Mouse (Mus musculus) heart, postnatal 25 days (tissue): ENCODE measurements around the gene Rngtt. TPM values are rescaled to one million over a fixed set of nuclear protein-coding genes. Genes with fewer than 3 reads are reported as not detected.

Source experiments
- DNase-seq: peaks from one replicate; pipeline ENCODE4 v3.0.0; 2022; ENCODE audit warnings: low spot score
- intact Hi-C: fragments of 180-260 bp; cut with DNase I; formaldehyde crosslinking; loops from one replicate; pipeline ENCODE4 v1.15.1; 2025
- total RNA-seq, 2 experiments: library from RNA; stranded (reverse); gene quantifications; 2 replicates each; pipeline ENCODE4 v1.2.3; 2021

The Rngtt gene
- total RNA-seq, 2 experiments from 2014 or later, result 10.4 to 10.6 TPM

- intact Hi-C loops, result no loop called here
- DNase-seq, result no peak
Observed at GRCm38 (mm10) chr4:33498160-33498874, 188.2 kb downstream of the Rngtt start.

GRCm38 (mm10) chr4:33506638-33507037, 196.5 kb downstream of the Rngtt start:
- intact Hi-C loops, result no loop called here
- no peak for DNase-seq

GRCm38 (mm10) chr4:33510544-33510943, 200.4 kb downstream of the Rngtt start:
- no peak for DNase-seq
- intact Hi-C loops, result no loop called here

DNA sequence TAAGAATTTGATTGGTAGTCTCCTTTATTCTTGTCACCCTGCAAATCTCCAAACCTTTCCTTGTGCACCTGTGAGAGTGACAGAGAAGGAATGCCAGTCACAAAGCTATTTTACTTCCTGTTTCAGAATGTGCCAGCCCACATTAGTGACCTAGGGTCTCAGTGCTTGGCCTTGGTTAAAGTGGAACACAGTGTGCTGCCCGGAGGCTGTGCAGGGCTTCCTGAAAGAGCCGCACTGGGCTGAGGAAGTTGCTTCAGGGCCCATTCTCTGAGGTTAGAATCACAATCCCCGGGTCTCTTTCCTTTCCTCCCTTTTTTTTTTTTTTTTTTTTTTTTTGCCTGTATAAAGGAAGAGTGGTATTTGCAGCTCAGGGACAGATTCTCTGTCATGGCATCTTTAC, 203.3 kb downstream of the Rngtt start:
- intact Hi-C loops, result no loop called here
- DNase-seq, result no peak

GRCm38 (mm10) chr4:33514108-33515000, 204.2 kb downstream of the Rngtt start:
- intact Hi-C loops, result no loop called here
- no peak for DNase-seq

- DNase-seq, result no peak
- intact Hi-C loops, result no loop called here
Observed at GRCm38 (mm10) chr4:33520196-33520595, 210.1 kb downstream of the Rngtt start.

GRCm38 (mm10) chr4:33520938-33521337, 210.8 kb downstream of the Rngtt start:
- no peak for DNase-seq
- intact Hi-C loops, result no loop called here

DNA sequence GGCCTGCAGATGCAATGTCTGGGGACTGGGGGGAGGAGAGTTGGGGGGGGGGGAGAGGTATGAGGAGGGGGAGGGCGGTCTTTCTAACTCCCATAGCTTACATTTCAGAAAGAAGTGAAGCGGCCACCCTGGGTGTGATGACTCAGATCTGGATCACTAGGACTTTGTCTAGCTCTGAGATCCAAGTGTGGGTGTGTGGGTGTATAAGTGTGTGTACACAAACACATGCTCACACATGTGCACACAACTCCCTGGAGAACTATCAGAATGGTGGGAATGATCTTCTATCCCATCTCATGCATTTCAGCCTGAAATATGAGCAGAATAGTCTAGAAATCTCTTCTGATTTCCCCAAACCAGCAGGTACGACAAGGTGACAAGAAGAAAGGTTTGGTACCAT, 213.7 kb downstream of the Rngtt start:
- intact Hi-C loops, result no loop called here
- DNase-seq, result no peak

DNA sequence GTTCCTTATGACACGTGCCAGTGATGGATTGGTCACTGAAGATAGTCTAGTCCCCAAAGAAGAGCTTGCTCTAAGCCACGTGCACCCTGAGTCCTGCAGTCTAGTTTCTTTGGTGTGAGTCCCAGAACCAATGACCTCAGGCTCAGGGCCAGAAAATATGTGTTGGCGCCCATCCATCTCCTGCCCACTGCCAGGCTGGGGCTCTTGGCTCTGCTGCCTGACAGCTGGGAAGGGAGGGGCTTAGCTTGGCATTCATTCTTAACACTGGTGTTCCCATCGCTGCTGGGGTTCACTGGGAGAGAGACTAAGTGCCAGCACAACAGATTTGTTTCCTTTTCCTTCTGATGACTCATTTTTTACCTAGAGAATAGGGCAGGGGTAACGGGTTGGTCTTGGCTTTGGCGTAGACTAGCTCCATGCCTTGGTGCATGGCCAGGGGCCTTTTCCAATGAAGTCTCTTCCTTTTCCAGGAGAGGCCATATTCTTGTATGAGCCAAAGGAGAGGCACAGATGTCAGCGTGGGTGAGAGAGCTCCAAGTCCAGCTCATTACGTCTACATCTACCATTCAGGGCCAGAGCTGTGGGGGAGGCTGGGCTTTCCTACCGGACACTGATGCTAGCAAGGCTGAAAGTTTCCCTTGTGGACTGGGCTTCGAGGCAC, 214.5 kb downstream of the Rngtt start:
- DNase-seq, result peak; percentile 23
- intact Hi-C loops, result no loop called here

- DNase-seq, result no peak
- intact Hi-C loops, result no loop called here
Observed at GRCm38 (mm10) chr4:33525272-33525671, 215.2 kb downstream of the Rngtt start.

- intact Hi-C loops, result no loop called here
Observed at GRCm38 (mm10) chr4:33526092-33526491, 216.0 kb downstream of the Rngtt start.

GRCm38 (mm10) chr4:33526675-33527074, 216.6 kb downstream of the Rngtt start:
- intact Hi-C loops, result no loop called here
- DNase-seq, result no peak

More at GRCm38 (mm10) chr4:33526092-33526491, 216.0 kb downstream of the Rngtt start:
- DNase-seq, result no peak

DNA sequence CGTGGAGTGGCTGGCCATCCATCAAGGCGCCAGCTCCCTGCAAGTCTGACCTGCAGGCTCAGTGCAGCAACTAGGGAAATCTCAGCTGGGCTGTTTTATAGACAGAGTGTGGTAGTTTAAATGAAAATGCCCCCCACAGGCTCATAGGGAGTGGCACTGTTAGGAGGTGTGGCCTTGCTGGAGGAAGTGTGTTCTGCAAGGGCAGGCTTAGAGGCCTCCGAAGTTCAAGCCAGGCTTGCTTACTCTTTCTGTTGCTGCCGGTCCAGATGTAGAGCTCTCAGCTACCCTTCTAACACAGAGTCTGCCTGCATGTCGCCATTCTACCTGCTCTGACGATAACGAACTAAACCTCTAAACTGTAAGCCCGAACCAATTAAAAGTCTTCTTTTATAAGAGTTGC, 222.5 kb downstream of the Rngtt start:
- intact Hi-C loops, result no loop called here
- DNase-seq, result no peak

DNA sequence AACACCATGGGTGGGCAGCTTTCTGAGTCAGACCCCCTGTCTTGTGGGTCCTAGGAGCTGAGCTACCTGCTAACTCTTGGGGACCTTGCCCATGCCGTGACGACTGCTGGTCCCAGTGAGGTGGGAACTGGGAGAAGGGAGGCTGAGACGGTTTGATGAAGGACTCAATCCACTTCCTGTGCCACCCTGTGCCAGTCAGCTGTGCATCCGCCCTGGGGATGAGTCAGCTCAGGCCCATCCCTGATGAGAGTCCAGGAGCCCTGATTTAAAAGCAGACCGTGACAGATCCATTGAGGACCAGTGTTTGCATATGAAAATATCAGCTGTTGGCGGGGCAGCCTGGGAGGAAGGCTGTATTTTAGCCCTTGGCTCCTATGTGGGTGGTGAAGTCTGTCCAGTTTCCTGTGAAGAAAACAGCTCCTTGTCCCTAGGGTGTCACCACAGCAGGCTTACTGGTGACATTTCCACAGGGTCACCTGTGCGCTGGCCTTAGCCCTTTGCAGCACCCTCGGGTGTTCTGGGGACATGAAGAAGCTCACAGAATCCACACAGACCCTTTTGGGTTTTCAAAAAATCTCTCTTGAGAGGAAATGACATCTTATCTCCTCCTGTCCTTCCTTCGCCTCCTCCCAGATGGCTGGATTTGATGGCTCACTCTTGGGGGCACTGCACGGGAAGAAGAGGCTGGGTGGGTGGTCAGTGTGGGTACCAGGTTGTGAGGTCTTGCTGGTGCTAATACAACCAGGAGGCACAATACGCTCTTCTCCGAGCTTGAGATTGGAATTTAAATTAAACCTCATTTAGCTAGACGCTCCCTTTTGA, 234.9 kb downstream of the Rngtt start:
- intact Hi-C loops, result no loop called here
- DNase-seq, result no peak

GRCm38 (mm10) chr4:33545577-33545879, 235.4 kb downstream of the Rngtt start:
- intact Hi-C loops, result no loop called here
- DNase-seq, result no peak

GRCm38 (mm10) chr4:33546278-33546677, 236.2 kb downstream of the Rngtt start:
- DNase-seq, result no peak
- intact Hi-C loops, result no loop called here

GRCm38 (mm10) chr4:33547315-33547929, 237.3 kb downstream of the Rngtt start:
- no peak for DNase-seq
- intact Hi-C loops, result no loop called here

DNA sequence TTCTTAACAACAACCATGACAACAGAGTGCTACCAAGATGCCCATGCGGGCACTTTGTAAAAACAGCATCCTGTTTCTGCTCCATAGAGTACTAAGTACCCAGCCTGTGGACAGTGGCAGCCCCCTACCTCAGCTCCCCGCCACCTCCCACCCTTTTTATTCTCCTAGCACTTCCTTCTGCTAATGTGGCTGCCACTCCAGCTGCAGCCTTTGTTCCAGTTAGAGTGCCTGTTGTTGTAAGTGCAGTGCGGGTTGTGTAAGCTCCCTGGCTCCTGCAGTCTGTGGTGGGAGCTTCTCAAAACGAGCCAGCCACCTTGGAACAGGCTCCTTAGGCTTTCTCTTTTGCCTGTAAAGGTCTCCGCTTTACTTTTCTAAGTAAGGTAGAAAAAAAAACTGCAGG, 239.5 kb downstream of the Rngtt start:
- intact Hi-C loops, result no loop called here
- no peak for DNase-seq
